Mouse (Mus musculus) adrenal gland, postnatal 4 days (tissue): Measurements from ENCODE around the gene Rapgefl1. TPM values are rescaled to one million over a fixed set of nuclear protein-coding genes. Genes with fewer than 3 reads are reported as not detected.
"Not testable (repeated sequence)": the region's sequence is repeated elsewhere in the genome, so short reads cannot be mapped to it uniquely, and the experiment has no call there.

Experiments used
- DNase-seq, 2 experiments: peaks; one replicate each; pipeline ENCODE4 v3.0.0; 2021 to 2022; ENCODE audit warnings: low spot score in 2 of 2, mixed read lengths in 2 of 2
- total RNA-seq, 2 experiments: library from RNA; stranded (reverse); gene quantifications; 2 replicates each; pipeline ENCODE4 v1.2.3; 2021

Rapgefl1 gene
- total RNA-seq, 2 experiments from 2014 or later, result 2.6 to 3.0 TPM

- peak; percentile 95 to 98 for DNase-seq
Measured at GRCm38 (mm10) chr11:98809457-98810290, 26.9 kb upstream of the Rapgefl1 start.

DNA sequence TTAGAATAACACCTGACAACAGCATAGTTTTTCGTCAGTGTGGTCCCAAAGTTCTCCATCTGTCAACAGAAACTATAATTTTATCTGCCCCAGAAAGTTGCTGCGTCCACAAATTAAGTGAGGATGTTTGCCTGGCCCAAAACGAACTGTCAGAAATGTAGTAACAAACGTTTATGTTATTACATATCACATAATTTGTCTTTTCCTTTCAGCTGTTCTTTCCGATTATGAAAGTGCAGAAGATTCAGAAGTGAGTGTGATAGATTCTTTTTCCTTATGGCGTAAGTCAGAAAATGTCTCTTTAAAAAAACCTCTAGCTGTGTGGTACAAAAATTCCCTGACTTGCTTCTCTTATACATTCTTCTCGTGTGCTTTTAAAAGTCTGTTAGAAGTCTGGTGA is 25.9 kb upstream of the Rapgefl1 start:
- no peak for DNase-seq

DNA sequence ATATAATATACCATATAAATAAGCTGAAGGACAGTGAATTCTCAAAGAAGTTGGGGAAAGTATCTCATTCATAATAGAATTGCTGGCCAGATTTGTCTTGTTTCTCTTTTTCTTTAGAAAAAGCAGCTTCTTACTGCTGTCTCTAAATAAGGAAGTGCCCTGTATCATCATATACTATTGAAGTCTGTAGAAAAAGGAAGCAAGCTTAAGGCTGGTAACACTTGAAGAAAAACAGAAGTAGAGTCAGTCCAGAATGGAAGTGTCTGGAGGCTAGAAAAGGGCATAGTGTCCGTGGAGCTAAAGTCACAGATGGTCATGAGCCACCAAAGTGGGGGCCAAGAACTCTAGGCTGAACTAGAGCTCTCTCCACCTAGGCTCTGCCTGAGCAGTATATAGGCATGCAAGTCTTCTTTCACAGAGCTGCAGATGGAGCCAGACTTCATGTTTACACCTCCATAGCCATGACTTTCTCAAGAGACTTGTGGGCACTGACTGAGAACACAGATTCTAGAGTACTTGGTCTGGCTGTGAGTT is 19.8 kb upstream of the Rapgefl1 start:
- no peak for DNase-seq

- DNase-seq, result no peak
Measured at GRCm38 (mm10) chr11:98820968-98821367, 15.6 kb upstream of the Rapgefl1 start.

GRCm38 (mm10) chr11:98826071-98826470 is 10.5 kb upstream of the Rapgefl1 start:
- DNase-seq, result not testable (repeated sequence)

GRCm38 (mm10) chr11:98827877-98828276 is 8.7 kb upstream of the Rapgefl1 start:
- DNase-seq, result no peak

DNA sequence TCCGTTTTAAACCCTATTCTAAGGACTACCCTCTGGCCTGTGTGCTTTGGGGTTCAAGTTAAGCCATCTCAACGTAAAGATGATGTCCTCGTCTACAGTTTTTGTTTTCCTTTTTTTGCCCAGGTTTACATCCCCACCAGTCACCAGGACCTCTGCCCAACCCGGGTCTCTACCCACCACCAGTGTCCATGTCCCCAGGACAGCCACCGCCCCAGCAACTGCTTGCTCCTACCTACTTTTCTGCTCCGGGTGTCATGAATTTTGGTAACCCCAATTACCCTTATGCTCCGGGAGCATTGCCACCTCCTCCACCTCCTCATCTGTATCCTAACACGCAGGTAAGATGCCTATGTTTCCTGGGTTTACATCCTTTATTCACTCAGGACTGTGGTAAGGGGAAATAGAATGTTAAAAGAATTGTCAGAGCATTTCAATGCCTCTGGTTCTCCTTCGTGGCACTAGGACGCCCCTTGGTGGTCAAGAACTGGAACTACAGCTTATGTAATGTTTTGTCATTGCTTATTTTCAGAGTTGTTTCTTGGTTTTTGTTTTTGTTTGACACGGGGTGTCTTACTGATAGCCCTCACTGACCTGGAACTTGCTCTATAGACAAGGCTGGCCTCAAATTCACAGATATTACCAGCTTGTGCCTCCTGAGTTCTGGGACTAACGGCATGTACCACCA is 7.4 kb upstream of the Rapgefl1 start:
- DNase-seq, result no peak

DNA sequence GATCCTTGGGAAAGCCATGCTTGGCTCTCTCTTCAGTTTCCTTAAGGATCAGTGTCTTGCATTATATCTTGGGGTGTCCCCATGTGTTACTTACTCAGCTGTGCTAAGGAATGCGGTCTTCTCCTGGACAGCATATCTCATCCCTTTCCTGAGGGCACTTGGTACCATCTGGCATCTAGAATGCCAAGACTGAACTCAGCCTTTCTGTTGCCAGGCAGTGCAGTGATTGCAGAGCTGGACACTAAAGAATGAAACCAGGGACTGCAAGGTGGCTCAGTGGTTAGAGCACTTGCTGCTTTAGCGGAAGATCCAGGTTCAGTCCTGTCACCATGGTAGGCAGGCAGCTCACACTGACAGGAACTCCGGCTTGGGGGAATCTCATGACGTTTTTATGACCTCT is 6.7 kb upstream of the Rapgefl1 start:
- DNase-seq, result no peak

- no peak for DNase-seq
Measured at GRCm38 (mm10) chr11:98835296-98835695, 1.3 kb upstream of the Rapgefl1 start.

- DNase-seq, result no peak
Measured at GRCm38 (mm10) chr11:98835725-98836124, 860 bp upstream of the Rapgefl1 start.

GRCm38 (mm10) chr11:98836128-98836527 is 457 bp upstream of the Rapgefl1 start:
- DNase-seq, result no peak

- DNase-seq, result no peak
Measured at GRCm38 (mm10) chr11:98837231-98837704, 683 bp downstream of the Rapgefl1 start.

GRCm38 (mm10) chr11:98837917-98838316 is 1.3 kb downstream of the Rapgefl1 start:
- DNase-seq, result no peak

- no peak for DNase-seq
Measured at GRCm38 (mm10) chr11:98838512-98838911, 1.9 kb downstream of the Rapgefl1 start.

GRCm38 (mm10) chr11:98839402-98839801 is 2.8 kb downstream of the Rapgefl1 start:
- no peak for DNase-seq

- DNase-seq, result no peak
Measured at GRCm38 (mm10) chr11:98839897-98840296, 3.3 kb downstream of the Rapgefl1 start.

GRCm38 (mm10) chr11:98846016-98846415 is 9.4 kb downstream of the Rapgefl1 start:
- DNase-seq, result no peak

DNA sequence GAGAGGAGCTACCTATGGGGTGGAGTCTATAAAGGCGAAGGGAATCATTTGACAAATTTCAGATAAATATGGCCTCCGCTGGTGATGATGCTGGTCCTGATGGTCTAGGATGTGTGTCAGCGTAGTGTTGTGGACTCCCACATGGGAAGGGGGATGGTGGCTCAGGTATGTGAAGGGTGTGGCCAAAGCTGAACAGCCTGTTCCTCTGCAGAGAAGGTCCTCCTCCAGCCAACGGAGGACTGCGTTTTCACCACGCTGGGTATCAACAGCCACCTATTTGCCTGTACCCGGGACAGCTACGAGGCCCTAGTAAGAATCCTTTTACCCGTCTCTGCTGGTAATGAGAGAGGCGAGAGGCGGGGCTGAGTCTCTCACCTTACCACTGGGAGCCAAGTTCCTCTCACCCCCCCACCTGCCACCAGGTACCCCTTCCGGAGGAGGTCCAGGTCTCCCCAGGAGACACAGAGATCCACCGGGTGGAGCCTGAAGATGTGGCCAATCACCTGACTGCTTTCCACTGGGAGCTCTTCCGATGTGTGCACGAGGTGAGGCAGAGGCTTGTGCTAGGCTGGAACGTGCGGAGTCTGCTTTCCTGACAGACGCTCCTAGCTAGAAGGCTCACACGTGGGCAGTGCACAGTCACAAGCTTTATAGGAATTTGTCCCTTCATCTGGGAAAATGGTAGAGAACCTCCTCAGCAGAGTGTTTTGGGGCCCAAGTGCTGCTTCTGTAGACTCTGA is 10.4 kb downstream of the Rapgefl1 start:
- DNase-seq, result no peak

DNA sequence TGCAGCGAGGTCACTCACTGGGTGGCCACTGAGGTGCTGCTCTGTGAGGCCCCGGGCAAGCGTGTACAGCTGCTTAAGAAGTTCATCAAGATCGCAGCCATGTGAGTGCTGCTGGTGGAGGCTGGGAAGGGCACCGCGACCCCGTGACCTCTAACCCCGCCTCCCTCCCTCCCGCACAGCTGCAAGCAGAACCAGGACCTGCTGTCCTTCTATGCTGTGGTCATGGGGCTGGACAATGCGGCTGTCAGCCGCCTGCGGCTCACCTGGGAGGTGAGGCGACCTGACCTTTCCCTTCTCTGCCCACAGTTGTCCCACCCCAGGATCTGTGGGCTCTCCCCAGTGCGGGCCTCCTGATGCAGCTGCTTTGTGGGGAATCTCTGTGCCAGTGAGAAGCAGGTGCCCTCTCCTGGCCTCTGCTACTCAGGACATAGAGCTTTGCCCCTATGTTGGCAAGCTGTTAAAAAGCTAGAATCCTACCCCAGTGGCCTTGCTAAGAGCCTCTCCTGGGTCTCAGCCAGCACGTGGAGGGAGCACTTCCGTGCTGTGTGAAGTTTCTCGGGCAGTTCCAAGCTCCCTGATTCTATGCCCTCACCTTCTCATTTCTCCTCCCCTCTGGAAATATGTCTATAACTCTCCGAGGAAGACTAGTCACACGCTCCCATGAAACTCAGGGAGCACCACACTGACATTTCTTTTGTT is 12.8 kb downstream of the Rapgefl1 start:
- no peak for DNase-seq
